Mouse (Mus musculus): ENCODE results near the gene Eif2ak2. TPM values are rescaled to one million over a fixed set of nuclear protein-coding genes. Genes with fewer than 3 reads are reported as not detected.

Gene Eif2ak2
- polyA plus RNA-seq, 2 experiments = 3.4 to 4.3 TPM

- ATAC-seq (ENCODE audit: insufficient read depth) (no peak), DNase-seq (ENCODE audit: low read depth in 3 of 3, low spot score in 3 of 3) (no peak)
- whole genome bisulfite sequencing (ENCODE audit: insufficient replicate concordance) = 79% methylated on average over 3 of the region's 3 CpGs
- H3K4me3 ChIP-seq (ENCODE audit: insufficient read depth in 1 of 2, low read depth in 2 of 2, low read length in 2 of 2) = no peak overlapping the region
- H3K36me3 ChIP-seq (replicated peaks; ENCODE audit: control insufficient read depth, insufficient read depth, low read depth) = no peaks in the 10 kb centered on the region
- no peaks in the 10 kb centered on the region for H3K27me3 ChIP-seq (ENCODE audit: control insufficient read depth, insufficient read depth, low read length)
- no peaks in the 10 kb centered on the region for H3K4me1 ChIP-seq (replicated peaks; ENCODE audit: control insufficient read depth in 2 of 2, insufficient read depth in 2 of 2, low read length in 1 of 2)
- H3K9me3 ChIP-seq (ENCODE audit: control insufficient read depth, low read length) = no peaks in the 10 kb centered on the region
- H3K27ac ChIP-seq = no peak overlapping the region
- H3K4me2 ChIP-seq (ENCODE audit: low read depth) = no peak overlapping the region
- H3K9ac ChIP-seq (replicated peaks) = no peak overlapping the region
- TF ChIP-seq EP300 (IDR thresholded peaks at IDR 0.05; ENCODE audit: low read depth) (no peak), CTCF (IDR thresholded peaks at IDR 0.05; ENCODE audit: low read depth) (no peak)
These were observed 72.8 kb downstream of the Eif2ak2 start for GRCm38 (mm10) chr17:78809582-78809981.

GRCm38 (mm10) chr17:78809019-78809418, 73.4 kb downstream of the Eif2ak2 start:
- no peaks in the 10 kb centered on the region for H3K27me3 ChIP-seq (ENCODE audit: control insufficient read depth, insufficient read depth, low read length)
- DNase-seq (ENCODE audit: low read depth in 3 of 3, low spot score in 3 of 3) = peak in 1 of 3 experiments; percentile 13
- H3K4me2 ChIP-seq (ENCODE audit: low read depth) = no peak overlapping the region
- H3K4me3 ChIP-seq (ENCODE audit: insufficient read depth in 1 of 2, low read depth in 2 of 2, low read length in 2 of 2) = no peak overlapping the region
- H3K9me3 ChIP-seq (ENCODE audit: control insufficient read depth, low read length) = no peaks in the 10 kb centered on the region
- H3K9ac ChIP-seq (replicated peaks) = no peak overlapping the region
- ATAC-seq (ENCODE audit: insufficient read depth) = no peak
- H3K36me3 ChIP-seq (replicated peaks; ENCODE audit: control insufficient read depth, insufficient read depth, low read depth) = no peaks in the 10 kb centered on the region
- no peaks in the 10 kb centered on the region for H3K4me1 ChIP-seq (replicated peaks; ENCODE audit: control insufficient read depth in 2 of 2, insufficient read depth in 2 of 2, low read length in 1 of 2)
- no peak for TF ChIP-seq EP300 (IDR thresholded peaks at IDR 0.05; ENCODE audit: low read depth)
- peak; percentile 60 for TF ChIP-seq CTCF (IDR thresholded peaks at IDR 0.05; ENCODE audit: low read depth)
- H3K27ac ChIP-seq = no peak overlapping the region

Other genes with a start within 250 kb of the Eif2ak2 start
- gene Strn, start 145.4 kb downstream of the Eif2ak2 start, polyA plus RNA-seq (2012; rRNA removed) = 2.5 and 3.1 TPM in 2 replicates
- gene Strn, start 145.4 kb downstream of the Eif2ak2 start, polyA plus RNA-seq (2014; fragmentation: Nextera tagmentation; extraction: Ambion mirVana) = 3.1 and 3.2 TPM in 2 replicates
- 5.3 and 5.6 TPM in 2 replicates for gene Heatr5b, start 47.2 kb downstream of the Eif2ak2 start, polyA plus RNA-seq (2012; rRNA removed)
- gene Heatr5b, start 47.2 kb downstream of the Eif2ak2 start, polyA plus RNA-seq (2014; fragmentation: Nextera tagmentation; extraction: Ambion mirVana) = 3.5 and 3.8 TPM in 2 replicates
- 5.1 and 7.1 TPM in 2 replicates for gene Gpatch11, start 47.0 kb downstream of the Eif2ak2 start, polyA plus RNA-seq (2012; rRNA removed)
- gene Gpatch11, start 47.0 kb downstream of the Eif2ak2 start, polyA plus RNA-seq (2014; fragmentation: Nextera tagmentation; extraction: Ambion mirVana) = 16.1 and 17.6 TPM in 2 replicates
- gene Sult6b1, start 24.4 kb upstream of the Eif2ak2 start, polyA plus RNA-seq (2012; rRNA removed) = not detected in 2 replicates
- 0.08 TPM in 1 of 2 replicates, not detected in the other for gene Sult6b1, start 24.4 kb upstream of the Eif2ak2 start, polyA plus RNA-seq (2014; fragmentation: Nextera tagmentation; extraction: Ambion mirVana)
- gene Cebpzos, start 33.9 kb upstream of the Eif2ak2 start, polyA plus RNA-seq (2012; rRNA removed) = 10.7 and 14.2 TPM in 2 replicates
- gene Cebpzos, start 33.9 kb upstream of the Eif2ak2 start, polyA plus RNA-seq (2014; fragmentation: Nextera tagmentation; extraction: Ambion mirVana) = 54.7 and 55.2 TPM in 2 replicates
- 6.0 and 9.3 TPM in 2 replicates for gene Cebpz, start 54.5 kb upstream of the Eif2ak2 start, polyA plus RNA-seq (2012; rRNA removed)
- 26.5 and 27.3 TPM in 2 replicates for gene Cebpz, start 54.5 kb upstream of the Eif2ak2 start, polyA plus RNA-seq (2014; fragmentation: Nextera tagmentation; extraction: Ambion mirVana)
- 7.8 and 11.0 TPM in 2 replicates for gene Ndufaf7, start 54.6 kb upstream of the Eif2ak2 start, polyA plus RNA-seq (2012; rRNA removed)
- gene Ndufaf7, start 54.6 kb upstream of the Eif2ak2 start, polyA plus RNA-seq (2014; fragmentation: Nextera tagmentation; extraction: Ambion mirVana) = 22.5 and 26.4 TPM in 2 replicates
- gene Prkd3, start 138.2 kb upstream of the Eif2ak2 start, polyA plus RNA-seq (2012; rRNA removed) = 3.9 and 6.0 TPM in 2 replicates
- gene Prkd3, start 138.2 kb upstream of the Eif2ak2 start, polyA plus RNA-seq (2014; fragmentation: Nextera tagmentation; extraction: Ambion mirVana) = 6.0 and 7.5 TPM in 2 replicates
- 9.9 and 10.5 TPM in 2 replicates for gene Qpct, start 169.3 kb upstream of the Eif2ak2 start, polyA plus RNA-seq (2012; rRNA removed)
- gene Qpct, start 169.3 kb upstream of the Eif2ak2 start, polyA plus RNA-seq (2014; fragmentation: Nextera tagmentation; extraction: Ambion mirVana) = 22.5 and 25.0 TPM in 2 replicates